ENCODE assay signal across 26 mouse cellular contexts in genomic region chr17:45338086-45338485, GRCm38 (mm10).
DNase-seq lines count a peak whose midpoint lies in the region; TF ChIP-seq lines count a peak whose summit lies in the region.
"Had no signal": no experiment of that assay in that cellular context is flagged by ENCODE, and none has a peak within 500 bp of the region (broad histone marks: within the 10 kb centered on the region; RNA-seq: fewer than 3 reads in every experiment).

No protein-coding gene starts in this region.

- H3K9me3 ChIP-seq in embryonic facial prominence, embryonic 10.5 days, result no peaks in the 10 kb centered on the region
- H3K9me3 ChIP-seq: heart, embryonic 10.5 days; heart, embryonic 15.5 days; limb, embryonic 12.5 days; lung, embryonic 15.5 days; midbrain, embryonic 10.5 days; neural tube, embryonic 13.5 days had no signal

- no peak overlapping the region; the same call in 1 of the 2 replicates for H3K27ac ChIP-seq in layer of hippocampus, adult 2 months
- peak overlapping the region; percentile 72 for H3K27ac ChIP-seq in embryonic facial prominence, embryonic 10.5 days (replicated peaks)
- H3K27ac ChIP-seq: heart, embryonic 10.5 days; heart, embryonic 15.5 days; hindbrain, embryonic 14.5 days; limb, embryonic 12.5 days; lung, embryonic 15.5 days; midbrain, embryonic 10.5 days; neural tube, embryonic 13.5 days had no signal

- H3K4me3 ChIP-seq in layer of hippocampus, adult 2 months, result no peak overlapping the region
- H3K4me3 ChIP-seq in embryonic facial prominence, embryonic 10.5 days, result no peak overlapping the region
- H3K4me3 ChIP-seq: erythroblast, embryonic 14.5 days; heart, embryonic 10.5 days; heart, embryonic 15.5 days; limb, embryonic 12.5 days; lung, embryonic 15.5 days; midbrain, embryonic 10.5 days; neural tube, embryonic 13.5 days had no signal

- H3K27me3 ChIP-seq in embryonic facial prominence, embryonic 10.5 days (replicated peaks; ENCODE audit: low read depth, poor library complexity, severe bottlenecking), result peaks cover 25% of the 10 kb centered on the region; the same call in 1 of the 2 replicates
- H3K27me3 ChIP-seq: heart, embryonic 15.5 days; lung, embryonic 15.5 days; neural tube, embryonic 13.5 days had no signal

- peak; percentile 23 to 35 for DNase-seq in layer of hippocampus, adult 2 months (ENCODE audit: low spot score in 2 of 2)
- DNase-seq in layer of hippocampus, postnatal 25 days (ENCODE audit: extremely low spot score in 1 of 2, low spot score in 1 of 2), result no peak
- DNase-seq in 3134 (ENCODE audit: extremely low read depth, insufficient read length, low spot score) (peak; percentile 20), 416B (ENCODE audit: low read depth) (peak; percentile 11)
- DNase-seq in embryonic facial prominence, embryonic 10.5 days (ENCODE audit: low spot score), result no peak
- DNase-seq in spleen, postnatal 36 days (ENCODE audit: low spot score in 2 of 2), result no peak
- no peak for DNase-seq in gastrocnemius, postnatal 10 days
- DNase-seq: adrenal gland, postnatal 25 days; cerebellum, adult 18-20 months; cerebellum, postnatal 10 days; gastrocnemius, postnatal 25 days; heart, adult 11 months; heart, postnatal 36 days; kidney, adult 11 months; kidney, postnatal 25 days; right cerebral cortex, postnatal 14 days; thymus, postnatal 14 days had no signal

- WGBS in embryonic facial prominence, embryonic 10.5 days, result 84% methylated on average over 4 of the region's 4 CpGs

- TF ChIP-seq CTCF in layer of hippocampus, adult 2 months (conservative IDR thresholded peaks at IDR 0.05), result no peak

- peaks cover 35% of the 10 kb centered on the region for H3K4me1 ChIP-seq in embryonic facial prominence, embryonic 10.5 days
- H3K4me1 ChIP-seq: heart, embryonic 15.5 days; lung, embryonic 15.5 days had no signal

- no peaks in the 10 kb centered on the region for H3K36me3 ChIP-seq in embryonic facial prominence, embryonic 10.5 days (replicated peaks)
- H3K36me3 ChIP-seq: G1E; heart, embryonic 10.5 days; heart, embryonic 15.5 days; limb, embryonic 12.5 days; lung, embryonic 15.5 days; midbrain, embryonic 10.5 days; neural tube, embryonic 13.5 days had no signal

Comparison
In these comparisons a context has a peak if more than half of its experiments do, and no peak if none do; other contexts are left out.
1. DNase-seq: peak in layer of hippocampus, adult 2 months (2 of 2), 3134 (single experiment) and 416B (single experiment); none in layer of hippocampus, postnatal 25 days (0 of 2), embryonic facial prominence, embryonic 10.5 days (single experiment), spleen, postnatal 36 days (0 of 2) and gastrocnemius, postnatal 10 days (single experiment).